Mouse (Mus musculus): ENCODE data around the gene Klhl2. TPM values are rescaled to one million over a fixed set of nuclear protein-coding genes. Genes with fewer than 3 reads are reported as not detected.

Klhl2 gene
- polyA plus RNA-seq, 1 experiment from 2014 or later = 37.4 TPM

DNA sequence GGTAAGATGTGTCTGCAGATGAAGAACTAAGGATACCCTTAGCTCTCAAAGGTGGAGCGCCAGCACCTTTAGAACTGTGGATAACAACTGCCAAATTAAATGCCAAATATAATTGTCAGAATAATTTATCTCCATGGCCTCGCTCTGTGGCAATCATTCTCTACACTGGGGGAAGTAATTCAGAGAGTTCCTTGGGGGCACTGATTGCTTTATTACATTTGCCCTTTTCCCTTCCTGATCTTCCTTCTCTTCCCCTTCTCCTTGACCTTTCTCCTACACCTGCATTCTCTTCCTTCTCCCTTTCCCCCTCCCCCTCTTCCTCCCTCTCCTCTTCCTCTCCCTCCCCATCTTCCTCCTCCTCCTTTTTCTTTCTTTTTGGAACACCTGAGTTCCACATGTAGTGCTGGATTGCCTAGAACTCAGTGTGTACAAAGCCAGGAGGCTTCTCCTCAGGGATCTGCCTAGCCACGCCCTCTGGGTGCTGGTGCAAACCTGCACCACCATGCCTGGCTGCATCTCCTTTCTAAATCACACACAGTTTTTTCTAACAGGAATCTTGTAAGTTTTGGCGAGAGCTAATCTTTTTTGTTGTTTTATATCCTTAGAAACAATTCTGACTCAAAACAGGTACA is 58.5 kb downstream of the Klhl2 start:
- Histone ChIP-seq H3K9me3 (replicated peaks) (no peaks in the 10 kb centered on the region), H3K27ac (replicated peaks) (no peak overlapping the region), H3K36me3 (no peaks in the 10 kb centered on the region), H3K4me1 (peaks cover 9% of the 10 kb centered on the region; the same call in 1 of the 2 replicates), H3K27me3 (replicated peaks) (no peaks in the 10 kb centered on the region), H3K4me3 (replicated peaks) (no peak overlapping the region), H3K4me2 (no peak overlapping the region), H3K9ac (replicated peaks) (no peak overlapping the region)
- no peak for ATAC-seq (ENCODE audit: low FRiP score)
- 74% methylated on average over 4 of the region's 4 CpGs for WGBS

DNA sequence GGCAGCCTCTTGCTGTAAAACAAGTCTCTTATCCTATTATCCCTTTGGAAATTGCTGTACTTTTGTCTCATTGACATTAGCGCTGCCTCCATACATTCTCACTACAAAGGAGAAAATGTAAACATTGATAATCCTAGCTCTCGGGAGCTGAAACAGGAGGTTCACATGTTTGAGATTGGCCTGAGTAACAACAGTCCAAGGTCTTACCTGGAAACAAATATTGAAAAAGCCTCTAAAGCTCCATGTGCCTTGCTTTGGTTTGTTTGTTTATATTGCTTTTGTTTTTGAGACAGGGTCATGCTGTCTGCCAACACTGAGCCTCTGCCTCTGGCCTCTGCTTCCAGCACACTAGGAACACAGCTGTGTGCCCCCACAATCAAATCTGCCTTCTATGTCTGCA is 59.4 kb downstream of the Klhl2 start:
- Histone ChIP-seq H3K4me1 (peaks cover 4% of the 10 kb centered on the region; the same call in 1 of the 2 replicates), H3K36me3 (no peaks in the 10 kb centered on the region), H3K9me3 (replicated peaks) (no peaks in the 10 kb centered on the region), H3K9ac (replicated peaks) (no peak overlapping the region), H3K27ac (replicated peaks) (no peak overlapping the region), H3K4me3 (replicated peaks) (no peak overlapping the region), H3K27me3 (replicated peaks) (no peaks in the 10 kb centered on the region), H3K4me2 (no peak overlapping the region)
- WGBS = 57% methylated on average over 2 of the region's 2 CpGs
- no peak for ATAC-seq (ENCODE audit: low FRiP score)

DNA sequence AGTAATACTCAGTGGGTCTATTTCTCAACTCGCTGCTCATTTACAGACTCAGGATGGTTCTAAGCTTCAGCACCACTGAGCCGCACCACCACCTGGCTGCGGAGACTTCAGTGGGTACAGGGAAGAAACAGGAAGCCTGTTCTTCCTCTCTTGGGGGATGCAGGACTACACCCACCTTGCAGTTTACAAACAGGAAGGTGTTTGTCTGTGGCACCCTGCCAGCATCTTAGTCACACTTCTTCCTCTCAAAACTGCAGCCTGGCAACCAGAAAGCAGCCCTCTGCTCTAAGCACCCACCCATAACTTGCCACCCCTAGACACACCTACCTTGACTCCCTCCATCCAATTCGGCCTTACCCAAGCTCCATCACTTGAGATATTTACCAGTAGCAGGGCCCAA is 61.1 kb downstream of the Klhl2 start:
- no peaks in the 10 kb centered on the region for H3K36me3 ChIP-seq
- H3K9ac ChIP-seq (replicated peaks) = no peak overlapping the region
- H3K4me1 ChIP-seq = 0 out of 2 replicates have a peak, but pooled peaks cover 2% of the 10 kb centered on the region
- H3K4me2 ChIP-seq = no peak overlapping the region
- no peak for ATAC-seq (ENCODE audit: low FRiP score)
- WGBS = 94% methylated on average over 4 of the region's 4 CpGs
- H3K27me3 ChIP-seq (replicated peaks) = no peaks in the 10 kb centered on the region
- no peak overlapping the region for H3K27ac ChIP-seq (replicated peaks)
- no peaks in the 10 kb centered on the region for H3K9me3 ChIP-seq (replicated peaks)
- H3K4me3 ChIP-seq (replicated peaks) = no peak overlapping the region

DNA sequence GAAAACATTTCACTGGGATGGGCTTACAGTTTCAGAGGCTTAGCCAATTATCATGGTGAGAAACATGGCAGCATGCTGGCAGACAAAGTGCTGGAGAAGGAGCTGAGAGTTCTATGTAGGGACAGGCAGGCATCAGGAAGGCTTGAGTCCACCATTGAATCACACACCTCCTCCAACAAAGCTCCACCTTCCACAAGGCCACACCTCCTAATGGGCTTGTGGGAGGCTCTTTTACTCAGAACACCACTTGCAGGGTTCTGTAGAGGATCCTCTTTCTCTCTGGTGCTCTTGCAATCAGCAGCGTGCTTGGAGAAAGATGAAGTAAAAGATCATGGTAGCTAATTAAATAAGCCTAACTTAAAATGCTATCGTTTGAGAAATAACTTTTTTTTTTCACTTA is 63.0 kb downstream of the Klhl2 start:
- H3K4me3 ChIP-seq (replicated peaks) = no peak overlapping the region
- no peaks in the 10 kb centered on the region for H3K36me3 ChIP-seq
- H3K4me2 ChIP-seq = no peak overlapping the region
- no peak overlapping the region for H3K27ac ChIP-seq (replicated peaks)
- H3K4me1 ChIP-seq = peaks cover 8% of the 10 kb centered on the region
- H3K9ac ChIP-seq (replicated peaks) = no peak overlapping the region
- WGBS = 94% methylated on average over 2 of the region's 2 CpGs
- H3K9me3 ChIP-seq (replicated peaks) = no peaks in the 10 kb centered on the region
- H3K27me3 ChIP-seq (replicated peaks) = no peaks in the 10 kb centered on the region
- ATAC-seq (ENCODE audit: low FRiP score) = no peak

DNA sequence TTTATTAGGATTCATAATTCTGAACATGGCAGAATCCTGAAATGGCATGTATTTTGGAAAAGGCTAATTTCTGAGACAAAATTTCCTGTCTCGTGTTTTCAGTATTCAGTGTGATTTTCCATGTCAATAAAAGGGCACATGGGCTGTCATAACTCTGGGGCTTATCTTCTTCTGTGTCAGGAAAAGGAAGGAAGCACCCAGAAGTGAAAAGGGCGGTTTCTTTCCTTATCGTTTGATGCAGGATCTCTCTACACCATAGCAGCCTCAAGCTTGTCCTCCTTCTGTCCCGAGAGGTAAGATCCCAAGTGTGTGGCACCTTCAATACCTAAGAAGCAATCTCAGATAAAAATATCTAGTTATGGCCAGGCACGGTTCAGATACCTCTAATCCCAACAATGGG is 65.6 kb downstream of the Klhl2 start:
- WGBS = 96% methylated on average over 5 of the region's 5 CpGs
- Histone ChIP-seq H3K27ac (replicated peaks) (no peak overlapping the region), H3K27me3 (replicated peaks) (no peaks in the 10 kb centered on the region), H3K36me3 (no peaks in the 10 kb centered on the region), H3K4me3 (replicated peaks) (no peak overlapping the region), H3K4me1 (peaks cover 9% of the 10 kb centered on the region), H3K9ac (replicated peaks) (no peak overlapping the region), H3K9me3 (replicated peaks) (no peaks in the 10 kb centered on the region), H3K4me2 (no peak overlapping the region)
- no peak for ATAC-seq (ENCODE audit: low FRiP score)

DNA sequence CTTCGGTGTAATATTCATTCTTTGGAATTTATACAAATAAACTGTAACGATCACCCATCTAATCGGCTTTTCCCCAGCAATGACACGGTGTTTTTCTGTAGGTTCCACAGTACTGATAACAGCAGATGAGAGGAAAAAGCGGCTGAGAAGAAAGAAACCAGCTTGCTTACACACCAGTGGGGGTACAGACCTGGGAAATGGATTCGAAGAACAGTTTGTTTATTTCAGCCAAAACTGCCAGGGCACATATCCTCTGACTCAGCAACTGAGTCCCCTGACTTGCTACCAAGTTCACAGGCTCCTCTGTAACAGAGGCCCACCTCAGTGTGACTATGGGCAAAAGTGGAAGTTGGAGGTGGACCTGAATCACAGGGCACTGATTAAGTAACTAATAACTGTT is 67.9 kb downstream of the Klhl2 start:
- Histone ChIP-seq H3K9ac (replicated peaks) (no peak overlapping the region), H3K4me3 (replicated peaks) (no peak overlapping the region), H3K4me1 (peaks cover 11% of the 10 kb centered on the region), H3K9me3 (replicated peaks) (no peaks in the 10 kb centered on the region), H3K27me3 (replicated peaks) (no peaks in the 10 kb centered on the region), H3K27ac (replicated peaks) (no peak overlapping the region), H3K4me2 (no peak overlapping the region), H3K36me3 (no peaks in the 10 kb centered on the region)
- ATAC-seq (ENCODE audit: low FRiP score) = no peak
- WGBS = 68% methylated on average over 6 of the region's 6 CpGs

DNA sequence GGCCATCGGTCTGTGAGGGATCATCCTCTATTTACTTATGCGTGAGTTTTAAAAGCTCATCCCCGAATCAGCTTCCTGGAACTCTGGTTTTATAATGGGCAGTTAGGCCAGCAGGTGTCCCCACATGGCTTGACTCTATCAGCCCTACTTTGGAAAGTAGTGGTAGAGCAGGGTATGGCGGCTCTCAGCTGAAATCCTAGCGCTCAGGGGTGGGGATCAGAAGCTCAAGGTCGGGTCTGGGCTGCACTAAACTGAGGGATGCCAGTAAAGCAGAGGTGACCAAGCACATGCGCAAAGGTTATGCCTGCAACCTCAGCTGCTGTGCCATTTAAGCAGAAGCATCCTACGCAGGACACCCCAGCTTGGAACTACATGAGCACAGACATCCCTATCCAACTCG is 71.9 kb downstream of the Klhl2 start:
- no peak overlapping the region for H3K4me3 ChIP-seq (replicated peaks)
- no peak overlapping the region for H3K27ac ChIP-seq (replicated peaks)
- H3K4me1 ChIP-seq = peaks cover 11% of the 10 kb centered on the region
- no peaks in the 10 kb centered on the region for H3K9me3 ChIP-seq (replicated peaks)
- WGBS = 58% methylated on average over 9 of the region's 9 CpGs
- no peak for ATAC-seq (ENCODE audit: low FRiP score)
- H3K36me3 ChIP-seq = no peaks in the 10 kb centered on the region
- no peak overlapping the region for H3K9ac ChIP-seq (replicated peaks)
- H3K27me3 ChIP-seq (replicated peaks) = no peaks in the 10 kb centered on the region
- no peak overlapping the region for H3K4me2 ChIP-seq

DNA sequence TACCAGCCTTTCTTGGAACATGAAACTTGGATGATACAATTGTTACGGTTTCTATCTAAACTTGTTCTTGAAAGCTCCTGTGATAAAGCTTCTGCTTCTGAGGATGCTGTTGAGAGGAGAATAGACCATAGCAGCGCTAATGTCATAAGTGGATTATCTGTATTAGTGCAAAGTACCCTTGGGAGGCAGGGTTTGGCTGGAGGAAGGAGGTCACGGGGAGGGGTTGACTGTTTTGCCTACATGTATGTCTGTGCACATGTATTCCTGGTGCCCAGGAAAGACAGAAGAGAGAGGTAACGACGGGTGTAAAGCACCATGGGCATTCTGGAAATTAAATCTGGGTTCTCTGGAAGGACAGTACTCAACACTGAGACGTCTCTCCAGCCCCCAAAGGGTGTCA is 75.7 kb downstream of the Klhl2 start:
- no peak for ATAC-seq (ENCODE audit: low FRiP score)
- Histone ChIP-seq H3K9ac (replicated peaks) (no peak overlapping the region), H3K4me2 (no peak overlapping the region), H3K27me3 (replicated peaks) (no peaks in the 10 kb centered on the region), H3K27ac (replicated peaks) (no peak overlapping the region), H3K4me1 (0 out of 2 replicates have a peak, but pooled peaks cover 5% of the 10 kb centered on the region), H3K9me3 (replicated peaks) (no peaks in the 10 kb centered on the region), H3K4me3 (replicated peaks) (no peak overlapping the region), H3K36me3 (no peaks in the 10 kb centered on the region)
- 99% methylated on average over 6 of the region's 6 CpGs for WGBS

DNA sequence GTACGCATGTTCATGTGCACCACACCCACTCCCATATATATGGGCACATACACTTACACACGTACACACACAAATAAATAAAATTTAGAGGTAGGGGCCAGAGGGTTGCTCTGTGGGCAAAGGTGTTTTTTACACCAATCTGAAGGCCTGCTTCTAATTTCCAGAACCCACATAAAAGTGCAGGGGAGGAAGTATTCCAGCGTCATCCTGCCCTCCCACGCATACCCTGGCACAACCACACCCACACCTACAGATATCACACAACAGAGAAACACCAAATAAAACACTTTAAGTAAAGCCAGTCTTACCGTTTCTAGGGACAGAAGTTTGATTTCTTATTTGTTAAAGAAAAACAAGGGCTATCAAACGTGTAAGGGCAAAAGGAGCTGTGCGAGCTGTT is 79.0 kb downstream of the Klhl2 start:
- no peaks in the 10 kb centered on the region for H3K4me1 ChIP-seq
- H3K4me2 ChIP-seq = no peak overlapping the region
- H3K27me3 ChIP-seq (replicated peaks) = no peaks in the 10 kb centered on the region
- no peaks in the 10 kb centered on the region for H3K9me3 ChIP-seq (replicated peaks)
- H3K36me3 ChIP-seq = no peaks in the 10 kb centered on the region
- H3K27ac ChIP-seq (replicated peaks) = no peak overlapping the region
- WGBS = 90% methylated on average over 7 of the region's 7 CpGs
- no peak overlapping the region for H3K9ac ChIP-seq (replicated peaks)
- no peak for ATAC-seq (ENCODE audit: low FRiP score)
- H3K4me3 ChIP-seq (replicated peaks) = no peak overlapping the region

DNA sequence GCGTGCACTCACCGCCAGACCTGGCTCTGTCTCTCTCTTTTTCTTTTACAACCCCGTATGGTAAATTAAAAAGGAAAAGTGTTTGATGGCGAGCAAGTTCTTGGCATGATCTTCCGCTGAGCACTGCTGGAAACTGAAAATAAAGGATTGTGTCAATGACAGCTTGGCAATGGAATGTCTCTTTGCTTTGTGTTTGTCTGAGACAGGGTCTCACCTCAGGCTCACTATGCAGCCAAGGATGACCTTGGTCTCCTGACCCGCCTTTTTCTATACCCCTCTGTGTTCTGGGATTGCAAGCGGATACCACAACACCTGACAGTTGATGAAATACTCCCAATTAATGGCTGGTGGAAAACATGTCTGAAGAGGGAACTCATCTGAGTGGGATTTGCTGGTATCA is 80.2 kb downstream of the Klhl2 start:
- no peak overlapping the region for H3K4me3 ChIP-seq (replicated peaks)
- H3K4me2 ChIP-seq = no peak overlapping the region
- H3K27me3 ChIP-seq (replicated peaks) = no peaks in the 10 kb centered on the region
- no peaks in the 10 kb centered on the region for H3K9me3 ChIP-seq (replicated peaks)
- H3K27ac ChIP-seq (replicated peaks) = no peak overlapping the region
- H3K36me3 ChIP-seq = no peaks in the 10 kb centered on the region
- no peak for ATAC-seq (ENCODE audit: low FRiP score)
- WGBS = 76% methylated on average over 7 of the region's 7 CpGs
- H3K9ac ChIP-seq (replicated peaks) = no peak overlapping the region
- H3K4me1 ChIP-seq = no peaks in the 10 kb centered on the region

DNA sequence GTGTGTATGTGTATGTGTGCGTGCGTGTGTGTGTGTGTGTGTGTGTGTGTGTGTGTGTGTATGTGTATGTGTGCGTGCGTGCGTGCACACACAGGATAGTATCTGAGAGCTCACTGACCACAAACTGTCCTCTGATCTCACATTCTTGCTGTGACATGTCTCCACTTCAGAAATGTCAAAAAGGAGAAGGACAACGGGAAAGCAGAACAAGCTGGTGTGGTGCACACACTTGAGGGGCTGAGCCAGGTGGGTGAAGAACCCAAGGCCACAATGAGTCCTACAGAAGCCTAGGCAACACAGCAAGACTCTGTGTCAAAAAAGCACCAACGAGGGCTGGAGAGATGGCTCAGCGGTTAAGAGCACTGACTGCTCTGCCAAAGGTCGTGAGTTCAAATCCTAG is 81.2 kb downstream of the Klhl2 start:
- WGBS = 90% methylated on average over 4 of the region's 9 CpGs
- no peaks in the 10 kb centered on the region for H3K36me3 ChIP-seq
- no peaks in the 10 kb centered on the region for H3K4me1 ChIP-seq
- H3K27me3 ChIP-seq (replicated peaks) = no peaks in the 10 kb centered on the region
- H3K4me3 ChIP-seq (replicated peaks) = no peak overlapping the region
- H3K4me2 ChIP-seq = no peak overlapping the region
- no peak overlapping the region for H3K9ac ChIP-seq (replicated peaks)
- no peak for ATAC-seq (ENCODE audit: low FRiP score)
- H3K27ac ChIP-seq (replicated peaks) = no peak overlapping the region
- H3K9me3 ChIP-seq (replicated peaks) = no peaks in the 10 kb centered on the region

DNA sequence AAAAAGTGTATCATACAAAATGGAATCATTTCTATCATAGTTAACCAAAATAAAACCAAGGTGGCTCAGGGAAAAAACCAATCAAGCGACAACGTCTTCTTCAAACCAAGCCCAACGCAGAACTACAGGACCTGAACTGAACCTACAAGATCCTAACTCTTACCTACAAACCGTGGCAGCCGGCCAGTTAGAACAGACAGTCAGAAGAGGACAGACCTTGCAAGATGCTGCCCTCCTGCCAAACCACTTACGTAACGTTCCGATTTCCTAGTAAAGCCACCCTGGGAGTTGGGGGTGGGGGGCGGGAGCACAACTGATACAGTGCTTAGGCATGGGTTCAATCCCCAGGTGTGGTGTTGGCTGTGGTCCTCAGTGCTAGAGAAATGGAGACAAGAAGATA is 82.8 kb downstream of the Klhl2 start:
- WGBS = 93% methylated on average over 9 of the region's 9 CpGs

More for the DNA sequence above, 82.8 kb downstream of the Klhl2 start:
- H3K4me1 ChIP-seq = no peaks in the 10 kb centered on the region
- no peaks in the 10 kb centered on the region for H3K36me3 ChIP-seq
- ATAC-seq (ENCODE audit: low FRiP score) = no peak
- no peak overlapping the region for H3K9ac ChIP-seq (replicated peaks)
- H3K9me3 ChIP-seq (replicated peaks) = no peaks in the 10 kb centered on the region
- no peak overlapping the region for H3K4me3 ChIP-seq (replicated peaks)
- no peaks in the 10 kb centered on the region for H3K27me3 ChIP-seq (replicated peaks)
- H3K27ac ChIP-seq (replicated peaks) = no peak overlapping the region
- H3K4me2 ChIP-seq = no peak overlapping the region
